In the genomic region with DNA sequence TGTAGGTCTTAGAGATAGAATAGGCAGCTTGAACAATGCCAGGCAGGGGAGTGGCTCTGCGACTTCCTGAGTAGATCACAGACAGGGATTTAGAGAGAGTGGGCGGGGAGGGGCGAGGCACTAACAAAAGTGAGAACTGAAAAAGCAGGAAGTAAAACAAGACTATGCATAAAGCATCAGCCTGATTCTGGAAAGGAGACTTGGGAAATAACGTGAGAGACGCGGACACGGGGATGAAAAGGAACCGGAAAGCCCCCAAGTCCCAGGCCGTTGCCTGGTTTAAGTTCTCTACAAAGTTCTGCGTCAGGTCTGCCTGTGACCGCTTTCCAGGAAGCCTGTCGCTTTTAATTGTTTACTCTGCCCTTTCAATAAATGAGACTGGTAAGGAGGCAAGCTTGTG, we compare ENCODE assay signal across 9 mouse cellular contexts.
A peak's percentile ranks its signal among the peaks of the same experiment; 100 is the strongest.
DNase-seq lines count a peak whose midpoint lies in the region; ATAC-seq and TF ChIP-seq lines count a peak whose summit lies in the region.
"Had no signal": no experiment of that assay in that cellular context is flagged by ENCODE, and none has a peak within 500 bp of the region (broad histone marks: within the 10 kb centered on the region; RNA-seq: fewer than 3 reads in every experiment).

No protein-coding gene starts in this region.

- peak; percentile 37 for DNase-seq in adrenal gland, postnatal 10 days
- DNase-seq in adrenal gland, adult 8-10 months = no peak
- peak; percentile 27 for DNase-seq in hindbrain, embryonic 10.5 days (ENCODE audit: low spot score)
- DNase-seq in midbrain, embryonic 14.5 days = peak; percentile 27
- DNase-seq in thymus, adult 2 months = peak; percentile 74
- DNase-seq in frontal cortex, postnatal 14 days (ENCODE audit: low spot score in 2 of 2) = no peak

- ATAC-seq in embryonic facial prominence, embryonic 15.5 days (ENCODE audit: insufficient number of reproducible peaks, low FRiP score, low TSS enrichment, low read depth) = no peak
- no peak for ATAC-seq in limb, embryonic 13.5 days (ENCODE audit: low FRiP score, low read depth)
- ATAC-seq in midbrain, embryonic 14.5 days (ENCODE audit: low FRiP score, low TSS enrichment) = no peak; the same call in 1 of the 2 replicates

- peak overlapping the region; percentile 48; the same call in 1 of the 2 replicates for H3K27ac ChIP-seq in embryonic facial prominence, embryonic 15.5 days (replicated peaks)
- H3K27ac ChIP-seq in hindbrain, embryonic 10.5 days = peak overlapping the region; percentile 74; the same call in 1 of the 2 replicates
- H3K27ac ChIP-seq in limb, embryonic 13.5 days = no peak overlapping the region
- no peak overlapping the region for H3K27ac ChIP-seq in midbrain, embryonic 14.5 days (replicated peaks; ENCODE audit: low read depth, low read length)
- H3K27ac ChIP-seq in thymus, adult 2 months (ENCODE audit: control insufficient read depth, insufficient read depth, low read length) = peak overlapping the region; percentile 83

- H3K4me2 ChIP-seq in embryonic facial prominence, embryonic 15.5 days (replicated peaks) = peak overlapping the region; percentile 43
- peak overlapping the region; percentile 42 for H3K4me2 ChIP-seq in limb, embryonic 13.5 days (replicated peaks)
- H3K4me2 ChIP-seq in midbrain, embryonic 14.5 days (ENCODE audit: low read length) = peak overlapping the region; percentile 44

- no peak for TF ChIP-seq CTCF in thymus, adult 2 months (IDR thresholded peaks at IDR 0.05; ENCODE audit: borderline replicate concordance, control insufficient read depth, extremely low read depth, insufficient read depth, low read length, poor library complexity)

- TF ChIP-seq POLR2A in thymus, adult 2 months (IDR thresholded peaks at IDR 0.05; ENCODE audit: control insufficient read depth, extremely low read depth, insufficient read depth, low read length, poor library complexity) = no peak

- WGBS in embryonic facial prominence, embryonic 15.5 days = 21% methylated on average over 12 of the region's 12 CpGs
- WGBS in hindbrain, embryonic 10.5 days = 19% methylated on average over 12 of the region's 12 CpGs
- 15% methylated on average over 12 of the region's 12 CpGs for WGBS in limb, embryonic 13.5 days
- 9% methylated on average over 12 of the region's 12 CpGs for WGBS in midbrain, embryonic 14.5 days
- WGBS in thymus, adult 2 months = under 1% methylated on average over 12 of the region's 12 CpGs

- no peaks in the 10 kb centered on the region for H3K9me3 ChIP-seq in embryonic facial prominence, embryonic 15.5 days (replicated peaks)
- no peaks in the 10 kb centered on the region for H3K9me3 ChIP-seq in hindbrain, embryonic 10.5 days
- no peaks in the 10 kb centered on the region for H3K9me3 ChIP-seq in limb, embryonic 13.5 days
- no peaks in the 10 kb centered on the region for H3K9me3 ChIP-seq in midbrain, embryonic 14.5 days (ENCODE audit: control insufficient read depth, low read length)

- no peaks in the 10 kb centered on the region for H3K4me1 ChIP-seq in embryonic facial prominence, embryonic 15.5 days
- peaks cover 13% of the 10 kb centered on the region for H3K4me1 ChIP-seq in hindbrain, embryonic 10.5 days (replicated peaks)
- H3K4me1 ChIP-seq in limb, embryonic 13.5 days = 0 out of 2 replicates have a peak, but pooled peaks cover 4% of the 10 kb centered on the region
- peaks cover 4% of the 10 kb centered on the region; the same call in 1 of the 2 replicates for H3K4me1 ChIP-seq in midbrain, embryonic 14.5 days (ENCODE audit: control insufficient read depth, insufficient read depth, low read length)
- peaks cover 4% of the 10 kb centered on the region; the same call in 1 of the 2 replicates for H3K4me1 ChIP-seq in thymus, adult 2 months (replicated peaks; ENCODE audit: control insufficient read depth, insufficient read depth, low read length)

- no peaks in the 10 kb centered on the region for H3K36me3 ChIP-seq in embryonic facial prominence, embryonic 15.5 days
- no peaks in the 10 kb centered on the region for H3K36me3 ChIP-seq in hindbrain, embryonic 10.5 days
- H3K36me3 ChIP-seq in limb, embryonic 13.5 days = no peaks in the 10 kb centered on the region
- no peaks in the 10 kb centered on the region for H3K36me3 ChIP-seq in midbrain, embryonic 14.5 days (ENCODE audit: control insufficient read depth, insufficient read depth, low read length)
- no peaks in the 10 kb centered on the region for H3K36me3 ChIP-seq in thymus, adult 2 months (ENCODE audit: control insufficient read depth, insufficient read depth, low read length)

- H3K9ac ChIP-seq in embryonic facial prominence, embryonic 15.5 days = no peak overlapping the region
- H3K9ac ChIP-seq in limb, embryonic 13.5 days = 0 out of 2 replicates have a peak overlapping the region, but pooled peaks have one; percentile 32
- H3K9ac ChIP-seq in midbrain, embryonic 14.5 days (replicated peaks; ENCODE audit: low read length) = no peak overlapping the region; the same call in 1 of the 2 replicates

- H3K27me3 ChIP-seq in embryonic facial prominence, embryonic 15.5 days = no peaks in the 10 kb centered on the region
- no peaks in the 10 kb centered on the region for H3K27me3 ChIP-seq in hindbrain, embryonic 10.5 days (ENCODE audit: insufficient read depth, poor library complexity, severe bottlenecking)
- H3K27me3 ChIP-seq in limb, embryonic 13.5 days = no peaks in the 10 kb centered on the region
- no peaks in the 10 kb centered on the region for H3K27me3 ChIP-seq in midbrain, embryonic 14.5 days (ENCODE audit: control insufficient read depth, insufficient read depth, low read length)
- H3K27me3 ChIP-seq in thymus, adult 2 months (ENCODE audit: control insufficient read depth, insufficient read depth, low read length) = no peaks in the 10 kb centered on the region

- H3K4me3 ChIP-seq in embryonic facial prominence, embryonic 15.5 days (replicated peaks) = peak overlapping the region; percentile 26
- H3K4me3 ChIP-seq in hindbrain, embryonic 10.5 days = peak overlapping the region; percentile 39
- H3K4me3 ChIP-seq in limb, embryonic 13.5 days = no peak overlapping the region
- H3K4me3 ChIP-seq in midbrain, embryonic 14.5 days (replicated peaks; ENCODE audit: low read depth, low read length) = peak overlapping the region; percentile 12; the same call in 1 of the 2 replicates
- H3K4me3 ChIP-seq in thymus, adult 2 months (ENCODE audit: control insufficient read depth, insufficient read depth, low read length) = peak overlapping the region; percentile 82
- H3K4me3 ChIP-seq: myocyte had no signal

Comparison
In these comparisons a context has a peak if more than half of its experiments do, and no peak if none do; other contexts are left out.
1. DNase-seq: peak in adrenal gland, postnatal 10 days (single experiment), hindbrain, embryonic 10.5 days (single experiment), midbrain, embryonic 14.5 days (single experiment) and thymus, adult 2 months (single experiment); none in adrenal gland, adult 8-10 months (single experiment) and frontal cortex, postnatal 14 days (0 of 2).
2. H3K27ac ChIP-seq: peak in embryonic facial prominence, embryonic 15.5 days (single experiment), hindbrain, embryonic 10.5 days (single experiment) and thymus, adult 2 months (single experiment); none in limb, embryonic 13.5 days (single experiment) and midbrain, embryonic 14.5 days (single experiment).
3. Peak in every context shown above with its lines, with median percentiles within 50 percentile points of each other: H3K4me2 ChIP-seq.